Mouse (Mus musculus): ENCODE measurements around the gene Dock2.

DNA sequence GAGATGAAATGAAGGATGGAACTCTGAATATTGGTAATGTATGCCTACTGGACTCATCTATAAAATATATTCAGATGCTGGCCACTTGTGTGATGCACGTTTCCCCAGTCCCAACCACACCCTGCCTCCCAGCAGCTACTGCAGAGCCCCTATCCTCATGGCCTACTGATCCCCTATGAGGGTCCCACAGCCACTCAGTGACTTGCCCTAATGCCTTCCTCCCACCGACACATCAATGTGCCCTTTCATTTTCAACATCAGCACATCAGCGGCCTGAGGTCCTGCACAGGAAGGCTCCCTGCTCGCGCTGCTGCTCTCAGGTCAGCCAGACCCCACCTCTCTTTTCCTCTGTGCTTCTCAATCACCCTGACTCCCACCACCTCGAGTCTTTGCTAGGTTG lies 30.6 kb upstream of the Dock2 start:
- no peak for TF ChIP-seq CTCF (IDR thresholded peaks at IDR 0.05; ENCODE audit: borderline replicate concordance, control insufficient read depth, extremely low read depth, insufficient read depth, low read length, poor library complexity)
- no peak for TF ChIP-seq POLR2A (IDR thresholded peaks at IDR 0.05; ENCODE audit: control insufficient read depth, extremely low read depth, insufficient read depth, low read length, poor library complexity)
